In the genomic region with DNA sequence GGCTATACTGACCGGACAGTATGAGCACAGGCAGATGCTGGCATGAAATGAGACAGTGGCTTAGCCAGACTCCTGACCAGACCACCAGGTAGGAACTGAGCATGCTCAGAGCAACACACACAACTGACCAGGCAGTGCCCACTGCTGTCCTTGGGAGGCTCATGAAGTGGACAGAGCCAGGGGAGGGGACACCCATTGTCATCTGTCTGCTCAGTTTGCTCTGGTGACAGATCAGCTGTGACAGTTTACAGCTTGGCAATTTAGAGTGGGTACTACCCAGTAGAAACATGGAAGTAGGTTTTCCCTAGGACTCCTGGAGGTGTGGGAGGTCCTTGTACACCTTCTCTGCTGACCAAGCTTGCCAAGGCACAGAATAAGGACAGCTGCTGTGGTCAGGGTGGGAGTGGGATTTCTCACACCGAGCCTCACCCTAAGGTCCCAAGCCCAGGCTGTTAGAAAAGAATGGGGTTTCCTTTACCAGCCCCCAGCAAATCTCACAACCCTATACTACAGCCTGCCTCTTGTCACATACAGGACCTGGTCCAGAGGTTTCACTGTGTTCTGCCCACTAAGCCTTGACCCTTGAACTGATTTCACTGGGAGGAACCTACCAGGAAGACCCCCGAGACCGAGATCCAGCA, we compare ENCODE assay signal across 7 mouse cellular contexts.
DNase-seq lines count a peak whose midpoint lies in the region; ATAC-seq and TF ChIP-seq lines count a peak whose summit lies in the region.

No protein-coding gene starts in this region.

- no peak overlapping the region for H3K27ac ChIP-seq in liver, adult 2 months (replicated peaks; ENCODE audit: insufficient read depth, low read depth, low read length)
- H3K27ac ChIP-seq in forebrain, embryonic 13.5 days: no peak overlapping the region
- H3K27ac ChIP-seq in limb, embryonic 13.5 days: no peak overlapping the region

- WGBS in liver, adult 2 months: 44% methylated on average over 4 of the region's 4 CpGs
- WGBS in forebrain, embryonic 13.5 days: 41% methylated on average over 4 of the region's 4 CpGs
- 32% methylated on average over 4 of the region's 4 CpGs for WGBS in limb, embryonic 13.5 days

- no peak for TF ChIP-seq CTCF in liver, adult 2 months (IDR thresholded peaks at IDR 0.05; ENCODE audit: low read depth, low read length)

- no peaks in the 10 kb centered on the region for H3K27me3 ChIP-seq in liver, adult 2 months (ENCODE audit: control insufficient read depth, insufficient read depth, low read length)
- 0 out of 2 replicates have a peak, but pooled peaks cover 5% of the 10 kb centered on the region for H3K27me3 ChIP-seq in forebrain, embryonic 13.5 days
- H3K27me3 ChIP-seq in limb, embryonic 13.5 days: 0 out of 2 replicates have a peak, but pooled peaks cover 11% of the 10 kb centered on the region

- H3K36me3 ChIP-seq in liver, adult 2 months (ENCODE audit: control insufficient read depth, insufficient read depth, low read length): no peaks in the 10 kb centered on the region
- no peaks in the 10 kb centered on the region for H3K36me3 ChIP-seq in forebrain, embryonic 13.5 days (ENCODE audit: poor library complexity, severe bottlenecking)
- H3K36me3 ChIP-seq in limb, embryonic 13.5 days: 0 out of 2 replicates have a peak, but pooled peaks cover 2% of the 10 kb centered on the region

- H3K4me3 ChIP-seq in liver, adult 2 months (ENCODE audit: insufficient read depth, low read depth, low read length): peak overlapping the region; percentile 79; the same call in 1 of the 2 replicates
- H3K4me3 ChIP-seq in forebrain, embryonic 13.5 days: peak overlapping the region; percentile 69
- H3K4me3 ChIP-seq in limb, embryonic 13.5 days: peak overlapping the region; percentile 81

- peaks cover 7% of the 10 kb centered on the region; the same call in 1 of the 2 replicates for H3K4me1 ChIP-seq in liver, adult 2 months (ENCODE audit: control insufficient read depth, insufficient read depth, low read length)
- H3K4me1 ChIP-seq in forebrain, embryonic 13.5 days: peaks cover 21% of the 10 kb centered on the region
- peaks cover 31% of the 10 kb centered on the region for H3K4me1 ChIP-seq in limb, embryonic 13.5 days

- H3K79me2 ChIP-seq in liver, adult 2 months (ENCODE audit: control insufficient read depth, insufficient read depth, low read length): peaks cover 4% of the 10 kb centered on the region; the same call in 1 of the 2 replicates

- DNase-seq in liver, adult 2 months (ENCODE audit: extremely low read depth, low read depth, low spot score): no peak
- DNase-seq in liver: no peak
- DNase-seq in retina, postnatal 1 day: peak; percentile 90
- DNase-seq in left cerebral cortex, postnatal 36 days (ENCODE audit: low spot score in 2 of 2): no peak
- DNase-seq in gastrocnemius, postnatal 36 days: no peak

- no peaks in the 10 kb centered on the region for H3K9me3 ChIP-seq in forebrain, embryonic 13.5 days (replicated peaks)
- H3K9me3 ChIP-seq in limb, embryonic 13.5 days: no peaks in the 10 kb centered on the region

- no peak for ATAC-seq in forebrain, embryonic 13.5 days
- peak; percentile 24; the same call in 1 of the 2 replicates for ATAC-seq in limb, embryonic 13.5 days (ENCODE audit: low FRiP score, low read depth)

- no peak for TF ChIP-seq POLR2A in liver, adult 2 months (IDR thresholded peaks at IDR 0.05; ENCODE audit: extremely low read depth, insufficient read depth, low read length)

- H3K9ac ChIP-seq in liver, adult 2 months (ENCODE audit: low read depth, low read length): no peak overlapping the region
- peak overlapping the region; percentile 79 for H3K9ac ChIP-seq in forebrain, embryonic 13.5 days
- peak overlapping the region; percentile 82 for H3K9ac ChIP-seq in limb, embryonic 13.5 days

- H3K4me2 ChIP-seq in forebrain, embryonic 13.5 days: peak overlapping the region; percentile 95
- peak overlapping the region; percentile 82 for H3K4me2 ChIP-seq in limb, embryonic 13.5 days (replicated peaks)

- intact Hi-C loops in left cerebral cortex, postnatal 36 days (cut with DNase I): loop anchor here (5.0 kb wide), 2 partner anchors 77 to 407 kb away; no protein-coding TSS in a partner anchor
- intact Hi-C loops in gastrocnemius, postnatal 36 days (cut with DNase I): loop anchor here (5.0 kb wide), 1 partner anchor 62 kb away; no protein-coding TSS in a partner anchor
